8 mouse cellular contexts compared by ENCODE assay signal in the genomic region with DNA sequence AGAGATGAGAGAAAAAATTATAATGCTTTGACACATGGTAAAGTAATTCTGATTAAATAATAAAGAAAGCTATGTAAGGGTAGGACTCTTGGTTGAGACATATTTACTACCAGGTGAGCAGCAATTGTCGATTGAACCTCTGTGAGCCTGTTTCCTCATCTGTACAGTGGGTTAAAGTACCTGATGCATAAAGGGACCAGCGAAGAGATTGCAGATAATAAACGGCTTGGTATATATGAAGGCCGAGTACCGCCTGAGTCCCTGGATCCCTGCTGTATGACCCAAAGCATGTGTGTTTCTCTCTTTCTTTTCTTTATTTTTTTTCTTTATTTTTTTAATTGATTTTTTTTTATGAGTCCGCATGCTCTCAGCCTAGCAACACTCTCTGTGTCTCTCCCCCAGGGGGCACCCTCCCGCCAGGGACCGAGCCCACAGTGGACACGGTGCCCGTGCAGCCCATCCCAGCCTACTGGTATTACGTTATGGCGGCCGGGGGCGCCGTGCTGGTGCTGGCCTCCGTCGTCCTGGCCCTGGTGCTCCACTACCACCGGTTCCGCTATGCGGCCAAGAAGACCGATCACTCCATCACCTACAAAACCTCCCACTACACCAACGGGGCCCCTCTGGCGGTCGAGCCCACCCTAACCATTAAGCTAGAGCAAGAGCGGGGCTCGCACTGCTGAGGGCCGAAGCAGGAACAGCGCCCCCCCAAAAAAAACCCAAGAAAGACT.
DNase-seq lines count a peak whose midpoint lies in the region; ATAC-seq lines count a peak whose summit lies in the region.

No protein-coding gene starts in this region.

- DNase-seq in right cerebral cortex, postnatal 14 days, result peak; percentile 71
- no peak for DNase-seq in right cerebral cortex, postnatal 36 days (ENCODE audit: low spot score in 2 of 2)
- peak; percentile 78 for DNase-seq in embryo, embryonic 9.5 days (ENCODE audit: extremely low spot score)
- DNase-seq in heart, postnatal 36 days, result peak; percentile 36 to 50
- peak; percentile 82 to 89 for DNase-seq in kidney, postnatal 4 days
- DNase-seq in lung, postnatal 14 days, result peak; percentile 77
- peak; percentile 45 for DNase-seq in ovary, postnatal 14 days (ENCODE audit: low spot score)

- intact Hi-C loops in heart, postnatal 36 days (cut with DNase I), result loop anchor here (2.0 kb wide), 2 partner anchors 133 to 169 kb away; no protein-coding TSS in a partner anchor

- no peak for ATAC-seq in activated CD4-positive, CD25-positive, alpha-beta regulatory T cell, adult 4 months

Comparison
In these comparisons a context has a peak if more than half of its experiments do, and no peak if none do; other contexts are left out.
1. DNase-seq: peak in right cerebral cortex, postnatal 14 days (single experiment), embryo, embryonic 9.5 days (single experiment), heart, postnatal 36 days (2 of 2), kidney, postnatal 4 days (2 of 2), lung, postnatal 14 days (single experiment) and ovary, postnatal 14 days (single experiment); none in right cerebral cortex, postnatal 36 days (0 of 2).